Mouse (Mus musculus) MEL (cell line): Measurements from ENCODE around the gene Tmpo. TPM values are rescaled to one million over a fixed set of nuclear protein-coding genes. Genes with fewer than 3 reads are reported as not detected.

Experiments
- DNase-seq: peaks from one replicate; pipeline ENCODE4 v3.0.0; 2011; ENCODE audit warnings: low read depth, low spot score
- H3K27ac ChIP-seq: 2 replicates; pipeline ENCODE4 v1.5.1; 2012; ENCODE audit warnings: low read depth, mild to moderate bottlenecking, control low read depth, low read length, moderate library complexity; ENCODE audit not compliant: control insufficient read depth
- H3K27me3 ChIP-seq, 2 experiments: fragments of 150-350 bp in 1 of 2; sonication (generic) in 1 of 2; 2 replicates each; pipeline ENCODE4 v1.6.1; 2012; ENCODE audit warnings: low read length in 2 of 2, mild to moderate bottlenecking in 2 of 2, improper control_type of control experiment in 1 of 2, moderate library complexity in 1 of 2; ENCODE audit not compliant: insufficient read depth in 2 of 2, control insufficient read depth in 1 of 2
- H3K36me3 ChIP-seq, 2 experiments: 2 replicates each; pipeline ENCODE4 v1.6.1; 2012 to 2014; ENCODE audit warnings: low read length in 2 of 2, improper control_type of control experiment in 1 of 2, inconsistent platforms in 1 of 2, mild to moderate bottlenecking in 1 of 2; ENCODE audit not compliant: insufficient read depth in 2 of 2, control insufficient read depth in 1 of 2
- H3K4me1 ChIP-seq, 2 experiments: fragments of 150-350 bp in 1 of 2; sonication (generic) in 1 of 2; 2 replicates each; pipeline ENCODE4 v1.6.1; 2012; ENCODE audit warnings: low read length in 2 of 2, improper control_type of control experiment in 1 of 2, mild to moderate bottlenecking in 1 of 2; ENCODE audit not compliant: insufficient read depth in 2 of 2, control insufficient read depth in 1 of 2
- H3K4me3 ChIP-seq, 2 experiments: fragments of 150-350 bp in 1 of 2; sonication (generic) in 1 of 2; 2 replicates each; pipeline ENCODE4 v1.5.1; 2012; ENCODE audit warnings: low read depth in 2 of 2, low read length in 2 of 2, mild to moderate bottlenecking in 2 of 2, moderate library complexity in 2 of 2, control low read depth in 1 of 2, improper control_type of control experiment in 1 of 2; ENCODE audit not compliant: control insufficient read depth in 1 of 2, insufficient read depth in 1 of 2
- H3K79me2 ChIP-seq: 2 replicates; pipeline ENCODE4 v1.6.1; 2012; ENCODE audit warnings: mild to moderate bottlenecking, low read length, moderate library complexity; ENCODE audit not compliant: control insufficient read depth, poor library complexity, insufficient read depth
- H3K9ac ChIP-seq: 2 replicates; pipeline ENCODE4 v1.6.1; 2012; ENCODE audit warnings: low read depth, mild to moderate bottlenecking, control low read depth, low read length, moderate library complexity; ENCODE audit not compliant: control insufficient read depth, poor library complexity, severe bottlenecking
- H3K9me3 ChIP-seq: fragments of 150-350 bp; sonication (generic); replicated peaks from 2 replicates; pipeline ENCODE4 v1.6.1; 2012; ENCODE audit warnings: mild to moderate bottlenecking, low read length, improper control_type of control experiment, moderate library complexity; ENCODE audit not compliant: insufficient read depth
- CHD1 ChIP-seq: IDR thresholded peaks from 2 replicates; pipeline ENCODE4 v1.6.1; 2012; ENCODE audit warnings: low read depth, mild to moderate bottlenecking, inconsistent platforms, low read length, improper control_type of control experiment
- CHD2 ChIP-seq: IDR thresholded peaks from 2 replicates; pipeline ENCODE4 v1.6.1; 2011; ENCODE audit warnings: low read length, improper control_type of control experiment
- E2F4 ChIP-seq: IDR thresholded peaks from 2 replicates; pipeline ENCODE4 v1.6.1; 2011; ENCODE audit warnings: low read depth, low read length, improper control_type of control experiment, borderline replicate concordance
- EP300 ChIP-seq, 2 experiments: IDR thresholded peaks; 2 replicates each; pipeline ENCODE4 v1.6.1; 2011; ENCODE audit warnings: improper control_type of control experiment in 2 of 2, low read length in 2 of 2, low read depth in 1 of 2, mild to moderate bottlenecking in 1 of 2
- ETS1 ChIP-seq: IDR thresholded peaks from 2 replicates; pipeline ENCODE4 v1.6.1; 2012; ENCODE audit warnings: low read depth, mild to moderate bottlenecking, inconsistent platforms, low read length, improper control_type of control experiment, moderate library complexity
- GABPA ChIP-seq: IDR thresholded peaks from 2 replicates; pipeline ENCODE4 v1.6.1; 2012; ENCODE audit warnings: low read depth, mild to moderate bottlenecking, inconsistent platforms, low read length, improper control_type of control experiment, moderate library complexity
- GATA1 ChIP-seq: IDR thresholded peaks from 2 replicates; pipeline ENCODE4 v1.6.1; 2011; ENCODE audit warnings: low read depth, low read length, improper control_type of control experiment
- KAT2A ChIP-seq: conservative IDR thresholded peaks from 2 replicates; pipeline ENCODE4 v1.6.1; 2012; ENCODE audit warnings: low read depth, low read length, improper control_type of control experiment, inconsistent platforms
- MAZ ChIP-seq: IDR thresholded peaks from 2 replicates; pipeline ENCODE4 v1.6.1; 2012; ENCODE audit warnings: low read depth, mild to moderate bottlenecking, inconsistent platforms, low read length, improper control_type of control experiment
- MEF2A ChIP-seq: IDR thresholded peaks from 2 replicates; pipeline ENCODE4 v1.6.1; 2014; ENCODE audit warnings: low read depth, mild to moderate bottlenecking, inconsistent platforms, low read length, improper control_type of control experiment; ENCODE audit not compliant: poor library complexity, insufficient replicate concordance, severe bottlenecking; ENCODE audit errors: extremely low read depth
- MXI1 ChIP-seq: IDR thresholded peaks from 2 replicates; pipeline ENCODE4 v1.6.1; 2011; ENCODE audit warnings: mild to moderate bottlenecking, low read depth, low read length, improper control_type of control experiment
- RAD21 ChIP-seq: IDR thresholded peaks from 2 replicates; pipeline ENCODE4 v1.6.1; 2011; ENCODE audit warnings: mild to moderate bottlenecking, low read depth, low read length, improper control_type of control experiment
- RCOR1 ChIP-seq: IDR thresholded peaks from 2 replicates; pipeline ENCODE4 v1.6.1; 2012; ENCODE audit warnings: low read depth, mild to moderate bottlenecking, inconsistent platforms, low read length, improper control_type of control experiment
- SIN3A ChIP-seq: IDR thresholded peaks from 2 replicates; pipeline ENCODE4 v1.6.1; 2012; ENCODE audit warnings: low read length, improper control_type of control experiment, inconsistent platforms
- TBP ChIP-seq: IDR thresholded peaks from 2 replicates; pipeline ENCODE4 v1.8.0; 2011; ENCODE audit warnings: low read depth, low read length, improper control_type of control experiment
- UBTF ChIP-seq: IDR thresholded peaks from 2 replicates; pipeline ENCODE4 v1.6.1; 2012; ENCODE audit warnings: low read depth, mild to moderate bottlenecking, inconsistent platforms, low read length, improper control_type of control experiment, moderate library complexity, borderline replicate concordance; ENCODE audit not compliant: insufficient read depth
- USF1 ChIP-seq: IDR thresholded peaks from 2 replicates; pipeline ENCODE4 v1.6.1; 2014; ENCODE audit warnings: low read depth, mild to moderate bottlenecking, inconsistent platforms, low read length, improper control_type of control experiment, moderate library complexity
- ZC3H11A ChIP-seq: IDR thresholded peaks from 2 replicates; pipeline ENCODE4 v1.6.1; 2012; ENCODE audit warnings: low read depth, mild to moderate bottlenecking, inconsistent platforms, low read length, improper control_type of control experiment
- ZKSCAN1 ChIP-seq: IDR thresholded peaks from 2 replicates; pipeline ENCODE4 v1.6.1; 2012; ENCODE audit warnings: low read depth, mild to moderate bottlenecking, inconsistent platforms, low read length, improper control_type of control experiment, moderate library complexity
- polyA plus RNA-seq, 2 experiments: library from polyadenylated mRNA; stranded (reverse) in 1 of 2; unstranded in 1 of 2; fragments of >175 nt in 1 of 2; fragments of >200 nt in 1 of 2; gene quantifications; 2 replicates each; pipeline versions ENCODE4 v1.2.1 to v1.2.4; 2012; ENCODE audit warnings: low replicate concordance in 2 of 2, low read depth in 1 of 2; ENCODE audit not compliant: insufficient read length in 2 of 2, insufficient read depth in 1 of 2, missing spikeins in 1 of 2
- total RNA-seq: library from RNA; depleted of rRNA; stranded (reverse); fragments of 300-350 nt; gene quantifications from 2 replicates; pipeline ENCODE4 v1.2.3, GENCODE M21; 2012; rRNA removed

The Tmpo gene
- total and polyA plus RNA-seq, 3 experiments: 211 to 219 (median 215) TPM

- Histone ChIP-seq H3K4me1 (no peaks in the 10 kb centered on the region; a peak in 1 of 4 replicates), H3K4me3 (no peak overlapping the region), H3K36me3 (peaks cover 0 to 1% of the 10 kb centered on the region in 2 experiments; a peak in 1 of 4 replicates), H3K27me3 (no peaks in the 10 kb centered on the region), H3K79me2 (no peaks in the 10 kb centered on the region), H3K9me3 (no peaks in the 10 kb centered on the region), H3K9ac (no peak overlapping the region), H3K27ac (no peak overlapping the region)
- TF ChIP-seq RCOR1 (no peak), EP300 (IDR thresholded peaks at IDR 0.05; ENCODE audit: low read depth in 1 of 2, low read length in 2 of 2) (no peak), ZC3H11A (no peak), MEF2A (no peak), SIN3A (no peak), MXI1 (no peak), ETS1 (no peak), UBTF (no peak), GABPA (no peak), USF1 (no peak), RAD21 (no peak), CHD2 (no peak), ZKSCAN1 (no peak), TBP (no peak), MAZ (no peak), CHD1 (no peak), KAT2A (no peak), GATA1 (no peak), E2F4 (no peak)
- DNase-seq: no peak
Observed at GRCm38 (mm10) chr10:91098056-91098455, 83.1 kb downstream of the Tmpo start.

Other genes with a start within 250 kb of the Tmpo start
- 12.8 and 16.7 TPM in 2 replicates for gene Apaf1, start 98.5 kb downstream of the Tmpo start, total RNA-seq
- gene Apaf1, start 98.5 kb downstream of the Tmpo start, polyA plus RNA-seq: 10 to 100 TPM in 1 of 2 experiments, not detected in 1; 14.3 TPM
- 11.0 and 12.3 TPM in 2 replicates for gene Ikbip, start 98.4 kb downstream of the Tmpo start, total RNA-seq
- 1 to 10 TPM in 1 of 2 experiments, not detected in 1; 9.9 TPM for gene Ikbip, start 98.4 kb downstream of the Tmpo start, polyA plus RNA-seq
- gene Slc25a3, start 57.3 kb downstream of the Tmpo start, total RNA-seq: 497 and 556 TPM in 2 replicates
- gene Slc25a3, start 57.3 kb downstream of the Tmpo start, polyA plus RNA-seq: 100 to 1,000 TPM; 368 to 868 TPM